Mouse (Mus musculus): Measurements from ENCODE around the gene Plin3.
A peak's percentile ranks its signal among the peaks of the same experiment; 100 is the strongest.

The Plin3 gene

GRCm38 (mm10) chr17:56300186-56300585, 7.5 kb upstream of the Plin3 start, which contains the start of gene Arrdc5:
Gene Arrdc5, minus strand, starts transcription at chr17:56300286.
- no peak for DNase-seq

- DNase-seq: no peak
These were observed 5.6 kb upstream of the Plin3 start for GRCm38 (mm10) chr17:56298238-56298637.

GRCm38 (mm10) chr17:56296201-56296600, 3.5 kb upstream of the Plin3 start:
- DNase-seq: no peak

- peak; percentile 66 for DNase-seq
These were observed 1.6 kb upstream of the Plin3 start for GRCm38 (mm10) chr17:56294241-56294640.

- DNase-seq: no peak
These were observed 618 bp upstream of the Plin3 start for GRCm38 (mm10) chr17:56293291-56293690.

GRCm38 (mm10) chr17:56291826-56292475, 722 bp downstream of the Plin3 start:
- DNase-seq: no peak

- DNase-seq: peak; percentile 63
These were observed 1.5 kb downstream of the Plin3 start for GRCm38 (mm10) chr17:56291171-56291511.

- DNase-seq: no peak
These were observed 2.1 kb downstream of the Plin3 start for GRCm38 (mm10) chr17:56290388-56291170.

GRCm38 (mm10) chr17:56289371-56290331, 3.0 kb downstream of the Plin3 start:
- DNase-seq: no peak

GRCm38 (mm10) chr17:56288866-56289265, 3.8 kb downstream of the Plin3 start:
- DNase-seq: no peak

- no peak for DNase-seq
These were observed 4.8 kb downstream of the Plin3 start for GRCm38 (mm10) chr17:56287830-56288229.

GRCm38 (mm10) chr17:56285995-56286394, 6.7 kb downstream of the Plin3 start:
- no peak for DNase-seq

GRCm38 (mm10) chr17:56283316-56283715, 9.4 kb downstream of the Plin3 start:
- no peak for DNase-seq

- DNase-seq: no peak
These were observed 9.9 kb downstream of the Plin3 start for GRCm38 (mm10) chr17:56282802-56283201.

- no peak for DNase-seq
These were observed 11.5 kb downstream of the Plin3 start for GRCm38 (mm10) chr17:56281193-56281592.

GRCm38 (mm10) chr17:56279481-56280155, 13.1 kb downstream of the Plin3 start:
- no peak for DNase-seq

GRCm38 (mm10) chr17:56278340-56278739, 14.3 kb downstream of the Plin3 start:
- DNase-seq: no peak

GRCm38 (mm10) chr17:56277567-56277893, 15.1 kb downstream of the Plin3 start:
- DNase-seq: no peak

GRCm38 (mm10) chr17:56276643-56277566, 15.8 kb downstream of the Plin3 start, which contains the start of gene Ticam1:
Gene Ticam1, minus strand, starts transcription at chr17:56276786.
- DNase-seq: peak; percentile 62

GRCm38 (mm10) chr17:56275842-56276480, 16.7 kb downstream of the Plin3 start:
- DNase-seq: no peak

GRCm38 (mm10) chr17:56273986-56274385, 18.7 kb downstream of the Plin3 start:
- DNase-seq: no peak

All from cerebellum, adult 11 months (tissue).